In the genomic region with DNA sequence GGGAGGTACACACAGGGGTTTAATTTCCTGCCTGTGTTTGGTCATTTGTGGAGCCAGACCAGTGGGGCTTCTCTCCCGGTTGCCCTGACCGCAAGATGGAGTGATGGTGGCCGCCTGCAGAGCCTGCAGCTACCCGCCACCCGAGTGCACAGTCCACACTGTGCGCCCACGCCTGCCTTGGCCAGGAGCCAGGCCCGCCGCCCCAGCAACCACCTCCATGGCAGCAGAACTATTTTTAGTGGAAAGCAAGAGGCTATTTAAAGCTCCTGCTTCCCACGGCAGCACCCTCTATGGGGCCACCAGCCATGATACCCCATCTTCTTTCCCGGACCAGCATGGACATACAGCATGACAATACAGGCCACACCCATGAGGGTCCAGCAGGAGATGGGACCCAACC, we compare ENCODE assay signal across 10 mouse cellular contexts. TPM values are rescaled to one million over a fixed set of nuclear protein-coding genes. Genes with fewer than 3 reads are reported as not detected.
DNase-seq lines count a peak whose midpoint lies in the region; ATAC-seq lines count a peak whose summit lies in the region.
"Had no signal": no experiment of that assay in that cellular context is flagged by ENCODE, and none has a peak within 500 bp of the region (broad histone marks: within the 10 kb centered on the region; RNA-seq: fewer than 3 reads in every experiment).

No protein-coding gene starts in this region.

- H3K27me3 ChIP-seq in embryonic facial prominence, embryonic 14.5 days (replicated peaks; ENCODE audit: control insufficient read depth, insufficient read depth, low read length): no peaks in the 10 kb centered on the region
- no peaks in the 10 kb centered on the region for H3K27me3 ChIP-seq in intestine, embryonic 16.5 days (replicated peaks; ENCODE audit: control insufficient read depth, insufficient read depth, low read length)
- H3K27me3 ChIP-seq: embryonic facial prominence, embryonic 12.5 days had no signal

- DNase-seq in gastrocnemius, postnatal 25 days: peak; percentile 59
- DNase-seq in gastrocnemius, postnatal 4 days (ENCODE audit: low spot score in 2 of 2): no peak
- DNase-seq in adrenal gland, postnatal 10 days: peak; percentile 35
- DNase-seq in embryonic facial prominence, embryonic 14.5 days (ENCODE audit: low spot score): no peak
- DNase-seq in right cerebral cortex, postnatal 10 days (ENCODE audit: low spot score in 2 of 2): peak; percentile 89 to 93
- DNase-seq in retina, embryonic 14.5 days (ENCODE audit: low spot score): no peak
- DNase-seq in embryo, embryonic 10 days (ENCODE audit: low spot score): no peak

- no peak overlapping the region for H3K27ac ChIP-seq in embryonic facial prominence, embryonic 14.5 days (replicated peaks; ENCODE audit: low read depth, low read length)
- no peak overlapping the region for H3K27ac ChIP-seq in intestine, embryonic 16.5 days (ENCODE audit: low read length)
- H3K27ac ChIP-seq: embryonic facial prominence, embryonic 12.5 days had no signal

- H3K9ac ChIP-seq in embryonic facial prominence, embryonic 14.5 days (ENCODE audit: low read depth, low read length): no peak overlapping the region
- no peak overlapping the region for H3K9ac ChIP-seq in intestine, embryonic 16.5 days (ENCODE audit: low read depth, low read length)
- H3K9ac ChIP-seq: embryonic facial prominence, embryonic 12.5 days had no signal

- H3K4me1 ChIP-seq in embryonic facial prominence, embryonic 14.5 days (ENCODE audit: control insufficient read depth, insufficient read depth, low read length): peaks cover 15% of the 10 kb centered on the region
- peaks cover 17% of the 10 kb centered on the region for H3K4me1 ChIP-seq in intestine, embryonic 16.5 days (ENCODE audit: control insufficient read depth, insufficient read depth, low read length)

- peaks cover 39% of the 10 kb centered on the region for H3K36me3 ChIP-seq in embryonic facial prominence, embryonic 14.5 days (ENCODE audit: control insufficient read depth, insufficient read depth, low read length)
- peaks cover 11% of the 10 kb centered on the region for H3K36me3 ChIP-seq in intestine, embryonic 16.5 days (ENCODE audit: control insufficient read depth, insufficient read depth, low read length)

- 57% methylated on average over 11 of the region's 11 CpGs for WGBS in embryonic facial prominence, embryonic 14.5 days
- 54% methylated on average over 11 of the region's 11 CpGs for WGBS in intestine, embryonic 16.5 days

- H3K4me3 ChIP-seq in embryonic facial prominence, embryonic 14.5 days (ENCODE audit: low read depth, low read length): no peak overlapping the region
- no peak overlapping the region for H3K4me3 ChIP-seq in intestine, embryonic 16.5 days (ENCODE audit: low read length)
- H3K4me3 ChIP-seq: embryonic facial prominence, embryonic 12.5 days had no signal

- no peak overlapping the region for H3K4me2 ChIP-seq in embryonic facial prominence, embryonic 14.5 days (ENCODE audit: low read depth, low read length)
- no peak overlapping the region for H3K4me2 ChIP-seq in intestine, embryonic 16.5 days (ENCODE audit: low read depth, low read length)
- H3K4me2 ChIP-seq: embryonic facial prominence, embryonic 12.5 days had no signal

- peak; percentile 27; the same call in 1 of the 2 replicates for ATAC-seq in embryonic facial prominence, embryonic 14.5 days (ENCODE audit: low read depth)
- ATAC-seq in intestine, embryonic 16.5 days: 0 out of 2 replicates have a peak, but pooled peaks have one; percentile 23

- H3K9me3 ChIP-seq in embryonic facial prominence, embryonic 14.5 days (ENCODE audit: control insufficient read depth, low read length): no peaks in the 10 kb centered on the region
- H3K9me3 ChIP-seq in intestine, embryonic 16.5 days (ENCODE audit: control insufficient read depth, low read length): no peaks in the 10 kb centered on the region
- H3K9me3 ChIP-seq: embryonic facial prominence, embryonic 12.5 days had no signal

RNA-seq across cellular contexts. Expression of gene Zdhhc8, which starts 5.3 kb away (rescaled TPM):
- total RNA-seq in gastrocnemius, postnatal 25 days (2021): 10 to 100 TPM; 21.6 to 26.6 TPM
- 10 to 100 TPM; 37.7 to 42.1 TPM for total RNA-seq in gastrocnemius, postnatal 4 days (2021)
- total RNA-seq in adrenal gland, postnatal 10 days (2021): 10 to 100 TPM; 18.9 to 20.5 TPM
- 23.6 and 25.4 TPM in 2 replicates for polyA plus RNA-seq in embryonic facial prominence, embryonic 14.5 days (2014; fragmentation: Nextera tagmentation; extraction: Ambion mirVana)
- 4.1 TPM in 2 replicates for polyA plus RNA-seq in intestine, embryonic 16.5 days (2015; fragmentation: Nextera tagmentation; extraction: Ambion mirVana)

RNA-seq across cellular contexts. Expression of gene Ccdc188, which starts 11.9 kb away (rescaled TPM):
- total RNA-seq in gastrocnemius, postnatal 25 days (2021): not detected
- not detected for total RNA-seq in gastrocnemius, postnatal 4 days (2021)
- total RNA-seq in adrenal gland, postnatal 10 days (2021): not detected
- polyA plus RNA-seq in embryonic facial prominence, embryonic 14.5 days (2014; fragmentation: Nextera tagmentation; extraction: Ambion mirVana): not detected in 2 replicates
- not detected in 2 replicates for polyA plus RNA-seq in intestine, embryonic 16.5 days (2015; fragmentation: Nextera tagmentation; extraction: Ambion mirVana)
- polyA plus RNA-seq: embryonic facial prominence, embryonic 12.5 days; lung, embryonic 16.5 days had no signal

RNA-seq across cellular contexts. Expression of gene Trmt2a, which starts 18.9 kb away (rescaled TPM):
- 1 to 10 TPM; 9.6 to 10.0 TPM for total RNA-seq in gastrocnemius, postnatal 25 days (2021)
- total RNA-seq in gastrocnemius, postnatal 4 days (2021): 10 to 100 TPM; 31.6 to 37.2 TPM
- total RNA-seq in adrenal gland, postnatal 10 days (2021): 10 to 100 TPM; 34.2 to 46.7 TPM
- polyA plus RNA-seq in embryonic facial prominence, embryonic 14.5 days (2014; fragmentation: Nextera tagmentation; extraction: Ambion mirVana): 79.1 and 83.5 TPM in 2 replicates
- polyA plus RNA-seq in intestine, embryonic 16.5 days (2015; fragmentation: Nextera tagmentation; extraction: Ambion mirVana): 90.8 and 107 TPM in 2 replicates

RNA-seq across cellular contexts. Expression of gene Ranbp1, which starts 18.9 kb away (rescaled TPM):
- 10 to 100 TPM; 21.6 to 24.7 TPM for total RNA-seq in gastrocnemius, postnatal 25 days (2021)
- total RNA-seq in gastrocnemius, postnatal 4 days (2021): 100 to 1,000 TPM; 105 to 109 TPM
- total RNA-seq in adrenal gland, postnatal 10 days (2021): 100 to 1,000 TPM; 123 to 127 TPM
- polyA plus RNA-seq in embryonic facial prominence, embryonic 14.5 days (2014; fragmentation: Nextera tagmentation; extraction: Ambion mirVana): 515 and 520 TPM in 2 replicates
- polyA plus RNA-seq in intestine, embryonic 16.5 days (2015; fragmentation: Nextera tagmentation; extraction: Ambion mirVana): 419 and 484 TPM in 2 replicates

RNA-seq across cellular contexts. Expression of gene Gm49776, which starts 28.5 kb away (rescaled TPM):
- total RNA-seq in gastrocnemius, postnatal 25 days (2021): not detected
- not detected for total RNA-seq in gastrocnemius, postnatal 4 days (2021)
- total RNA-seq in adrenal gland, postnatal 10 days (2021): not detected
- polyA plus RNA-seq in embryonic facial prominence, embryonic 14.5 days (2014; fragmentation: Nextera tagmentation; extraction: Ambion mirVana): 1.2 and 6.5 TPM in 2 replicates
- 1.7 TPM in 1 of 2 replicates, not detected in the other for polyA plus RNA-seq in intestine, embryonic 16.5 days (2015; fragmentation: Nextera tagmentation; extraction: Ambion mirVana)

Comparison
In these comparisons a context has a peak if more than half of its experiments do, and no peak if none do; other contexts are left out.
1. DNase-seq: peak in gastrocnemius, postnatal 25 days (single experiment), adrenal gland, postnatal 10 days (single experiment) and right cerebral cortex, postnatal 10 days (2 of 2); none in gastrocnemius, postnatal 4 days (0 of 2), embryonic facial prominence, embryonic 14.5 days (single experiment), retina, embryonic 14.5 days (single experiment) and embryo, embryonic 10 days (single experiment).